Mouse (Mus musculus) neural tube, embryonic 14.5 days (tissue): ENCODE measurements around the gene Sfxn3. TPM values are rescaled to one million over a fixed set of nuclear protein-coding genes. Genes with fewer than 3 reads are reported as not detected.

ENCODE experiments used
- ATAC-seq: fragments of 200-750 bp; cut with Nextera tagmentation; 2 replicates; pipeline ENCODE4 v1.8.0; 2017; ENCODE audit warnings: low read depth, mild to moderate bottlenecking, moderate TSS enrichment, moderate library complexity
- H3K27ac ChIP-seq: fragments of 300-500 bp; sonication (generic); 2 replicates; pipeline ENCODE4 v1.5.1; 2014; ENCODE audit warnings: low read depth, mild to moderate bottlenecking, control low read depth, low read length, moderate library complexity, mixed read lengths
- H3K27me3 ChIP-seq: fragments of 300-500 bp; sonication (generic); 2 replicates; pipeline ENCODE4 v1.6.1; 2014; ENCODE audit warnings: low read length; ENCODE audit not compliant: control insufficient read depth, insufficient read depth
- H3K36me3 ChIP-seq: fragments of 300-500 bp; sonication (generic); 2 replicates; pipeline ENCODE4 v1.6.1; 2014; ENCODE audit warnings: low read length, mixed read lengths; ENCODE audit not compliant: control insufficient read depth, insufficient read depth
- H3K4me1 ChIP-seq: fragments of 300-500 bp; sonication (generic); 2 replicates; pipeline ENCODE4 v1.6.1; 2014; ENCODE audit warnings: low read length; ENCODE audit not compliant: control insufficient read depth, insufficient read depth
- H3K4me2 ChIP-seq: fragments of 300-500 bp; sonication (generic); 2 replicates; pipeline ENCODE4 v1.6.1; 2014; ENCODE audit warnings: mild to moderate bottlenecking, low read depth, low read length, control low read depth
- H3K4me3 ChIP-seq: fragments of 300-500 bp; sonication (generic); 2 replicates; pipeline ENCODE4 v1.5.1; 2014; ENCODE audit warnings: low read depth, low read length, control low read depth, mixed read lengths
- H3K9ac ChIP-seq: fragments of 300-500 bp; sonication (generic); replicated peaks from 2 replicates; pipeline ENCODE4 v1.6.1; 2014; ENCODE audit warnings: low read depth, mild to moderate bottlenecking, control low read depth, low read length, mixed read lengths
- H3K9me3 ChIP-seq: fragments of 300-500 bp; sonication (generic); 2 replicates; pipeline ENCODE4 v1.6.1; 2016; ENCODE audit warnings: low read length; ENCODE audit not compliant: control insufficient read depth
- WGBS: fragments of 180-500 bp; shearing (Covaris S2); extraction: QIAGEN DNeasy Blood & Tissue Kit; methylation state at CpG from one replicate; pipeline ENCODE4 v1.1.7; 2014; 5-methylcytosine and 5-hydroxymethylcytosine counted together
- polyA plus RNA-seq: library from polyadenylated mRNA; unstranded; fragments of >200 nt; fragmentation: Nextera tagmentation; extraction: Ambion mirVana; gene quantifications from 2 replicates; pipeline ENCODE4 v1.2.1, GENCODE M21; 2014

Sfxn3 gene
- polyA plus RNA-seq, 1 experiment from 2014 or later: 79.6 TPM

DNA sequence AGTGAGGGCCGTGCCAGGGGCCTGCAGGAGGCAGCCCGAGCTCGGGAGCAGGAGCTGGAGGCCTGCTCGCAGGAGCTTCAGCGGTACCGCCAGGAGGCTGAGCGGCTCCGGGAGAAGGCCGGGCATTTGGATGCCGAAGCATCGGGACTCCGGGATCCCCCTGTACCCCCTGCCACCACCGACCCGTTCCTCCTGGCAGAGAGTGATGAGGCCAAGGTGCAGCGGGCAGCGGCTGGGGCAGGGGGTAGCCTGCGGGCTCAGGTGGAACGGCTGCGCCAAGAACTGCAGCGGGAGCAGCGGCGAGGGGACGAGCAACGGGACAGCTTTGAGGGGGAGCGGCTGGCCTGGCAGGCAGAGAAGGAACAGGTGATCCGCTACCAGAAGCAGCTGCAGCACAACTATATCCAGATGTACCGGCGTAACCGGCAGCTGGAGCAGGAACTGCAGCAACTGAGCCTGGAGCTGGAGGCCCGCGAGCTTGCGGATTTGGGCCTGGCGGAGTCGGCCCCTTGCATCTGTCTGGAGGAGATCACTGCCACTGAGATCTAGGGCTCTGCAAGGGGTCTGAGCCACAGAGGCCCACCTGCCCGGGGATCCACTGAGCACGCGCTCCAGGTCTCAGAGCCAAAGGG lies 21.2 kb upstream of the Sfxn3 start:
- H3K9ac ChIP-seq: no peak overlapping the region
- H3K27me3 ChIP-seq: no peaks in the 10 kb centered on the region
- peaks cover 35% of the 10 kb centered on the region for H3K36me3 ChIP-seq
- H3K4me3 ChIP-seq: no peak overlapping the region
- H3K9me3 ChIP-seq: no peaks in the 10 kb centered on the region
- WGBS: 93% methylated on average over 37 of the region's 37 CpGs
- no peak for ATAC-seq
- H3K4me1 ChIP-seq: peaks cover 5% of the 10 kb centered on the region; the same call in 1 of the 2 replicates
- no peak overlapping the region for H3K4me2 ChIP-seq
- H3K27ac ChIP-seq: no peak overlapping the region

- H3K4me3 ChIP-seq: no peak overlapping the region
- no peak overlapping the region for H3K9ac ChIP-seq
- peaks cover 6% of the 10 kb centered on the region; the same call in 1 of the 2 replicates for H3K4me1 ChIP-seq
- no peaks in the 10 kb centered on the region for H3K27me3 ChIP-seq
- H3K27ac ChIP-seq: no peak overlapping the region
- H3K36me3 ChIP-seq: peaks cover 35% of the 10 kb centered on the region
- 71% methylated on average over 6 of the region's 6 CpGs for WGBS
- H3K9me3 ChIP-seq: no peaks in the 10 kb centered on the region
- no peak overlapping the region for H3K4me2 ChIP-seq
- no peak for ATAC-seq
Observed at GRCm38 (mm10) chr19:45026958-45027670, 20.2 kb upstream of the Sfxn3 start.

DNA sequence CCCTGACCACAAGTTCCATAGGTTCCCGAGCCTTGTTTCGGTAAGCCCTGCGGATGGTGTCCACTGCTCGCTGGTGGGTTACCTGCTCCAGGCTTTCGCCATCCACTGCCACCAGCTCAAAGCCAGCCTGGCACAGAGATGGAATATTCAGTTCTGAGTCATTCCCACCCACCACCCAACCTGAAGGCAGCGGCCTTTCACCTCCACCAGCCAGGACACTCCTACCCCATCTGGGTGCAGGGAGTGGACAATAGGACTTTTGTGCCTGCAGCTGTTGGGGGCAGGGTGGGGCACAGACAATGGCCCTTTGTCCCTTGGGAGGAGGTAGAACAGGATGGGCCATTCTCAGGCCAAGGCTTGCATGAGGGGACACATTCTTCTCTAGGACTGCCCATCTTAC lies 19.5 kb upstream of the Sfxn3 start:
- 78% methylated on average over 6 of the region's 6 CpGs for WGBS
- H3K9ac ChIP-seq: no peak overlapping the region
- no peaks in the 10 kb centered on the region for H3K27me3 ChIP-seq
- no peak for ATAC-seq
- peaks cover 35% of the 10 kb centered on the region for H3K36me3 ChIP-seq
- H3K4me1 ChIP-seq: peaks cover 6% of the 10 kb centered on the region; the same call in 1 of the 2 replicates
- no peak overlapping the region for H3K4me2 ChIP-seq
- no peaks in the 10 kb centered on the region for H3K9me3 ChIP-seq
- no peak overlapping the region for H3K4me3 ChIP-seq
- H3K27ac ChIP-seq: no peak overlapping the region

- Histone ChIP-seq H3K9me3 (no peaks in the 10 kb centered on the region), H3K4me3 (no peak overlapping the region), H3K4me2 (no peak overlapping the region), H3K27me3 (no peaks in the 10 kb centered on the region), H3K27ac (no peak overlapping the region), H3K9ac (no peak overlapping the region), H3K4me1 (peaks cover 6% of the 10 kb centered on the region; the same call in 1 of the 2 replicates), H3K36me3 (peaks cover 31% of the 10 kb centered on the region)
- 65% methylated on average over 19 of the region's 19 CpGs for WGBS
- no peak for ATAC-seq
Observed at GRCm38 (mm10) chr19:45028746-45029145, 18.6 kb upstream of the Sfxn3 start.

DNA sequence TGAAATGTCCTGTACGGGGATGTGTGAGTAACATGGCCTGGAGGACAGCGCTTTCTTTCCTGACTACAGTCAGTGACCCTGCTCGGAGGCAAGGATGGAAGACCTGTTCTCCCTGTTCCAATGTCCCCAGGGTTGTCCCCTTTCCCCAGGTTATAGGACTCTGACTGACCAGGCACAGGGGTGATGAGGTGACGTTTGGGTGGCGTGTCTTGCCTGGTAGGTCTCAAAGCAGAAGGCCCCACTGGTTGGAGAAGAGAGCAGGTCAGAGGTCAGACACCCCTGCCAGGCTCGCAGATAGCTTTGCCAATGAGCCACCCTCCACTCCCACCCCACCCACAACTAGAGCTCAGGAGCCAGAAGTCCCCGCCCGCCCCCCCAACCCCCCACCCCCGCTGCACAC lies 17.7 kb upstream of the Sfxn3 start:
- no peak overlapping the region for H3K9ac ChIP-seq
- peaks cover 28% of the 10 kb centered on the region for H3K36me3 ChIP-seq
- no peak overlapping the region for H3K27ac ChIP-seq
- no peak overlapping the region for H3K4me2 ChIP-seq
- peaks cover 6% of the 10 kb centered on the region; the same call in 1 of the 2 replicates for H3K4me1 ChIP-seq
- no peak overlapping the region for H3K4me3 ChIP-seq
- H3K9me3 ChIP-seq: no peaks in the 10 kb centered on the region
- no peak for ATAC-seq
- no peaks in the 10 kb centered on the region for H3K27me3 ChIP-seq
- 68% methylated on average over 9 of the region's 9 CpGs for WGBS

- ATAC-seq: peak; percentile 2; the same call in 1 of the 2 replicates
- 41% methylated on average over 8 of the region's 8 CpGs for WGBS
Observed at GRCm38 (mm10) chr19:45030111-45030510, 17.2 kb upstream of the Sfxn3 start.

DNA sequence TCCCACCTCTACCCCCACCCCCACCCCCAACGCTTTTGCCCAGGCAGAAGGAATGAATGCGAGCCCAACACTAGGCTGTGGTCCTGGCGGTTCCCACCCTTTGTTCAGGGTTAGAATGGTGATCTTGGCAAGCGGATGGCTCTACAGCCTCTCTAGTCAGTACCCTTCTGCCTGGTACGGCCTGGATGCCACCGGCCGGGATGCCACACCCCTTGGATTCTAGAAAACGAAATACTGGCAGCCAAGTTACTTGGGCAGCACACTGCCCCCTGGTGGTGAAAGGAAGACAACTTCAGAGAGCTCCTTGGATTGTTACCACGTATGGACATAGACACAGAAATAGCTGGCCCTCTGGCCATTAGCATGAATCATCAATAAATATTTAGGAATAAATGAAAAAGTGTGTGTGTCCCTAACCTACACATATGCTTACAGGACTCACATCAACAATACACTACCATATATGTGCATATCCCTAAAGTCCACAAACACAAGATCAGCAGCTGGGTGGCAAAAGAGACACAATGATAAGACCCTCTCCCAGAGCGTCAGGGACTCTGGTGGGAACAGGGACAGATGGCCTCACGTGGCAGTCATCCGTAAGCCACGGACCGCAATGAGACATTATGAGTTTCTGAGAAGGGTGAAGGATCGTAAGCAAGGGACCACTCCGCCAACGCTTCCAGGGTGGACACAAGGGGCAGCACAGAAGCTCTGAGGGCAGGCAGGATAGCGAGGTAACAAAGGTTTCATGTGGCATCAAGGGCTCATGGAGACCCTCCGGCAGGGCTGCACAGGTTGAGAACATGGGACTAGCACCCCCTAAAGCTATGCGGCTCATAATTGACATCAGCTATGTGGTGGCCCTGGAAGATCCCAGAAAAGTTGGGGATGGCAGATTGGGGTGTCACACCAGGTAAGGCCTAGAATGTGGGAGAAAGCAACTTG lies 16.3 kb upstream of the Sfxn3 start:
- 34% methylated on average over 20 of the region's 20 CpGs for WGBS
- Histone ChIP-seq H3K9ac (no peak overlapping the region), H3K9me3 (no peaks in the 10 kb centered on the region), H3K4me1 (peaks cover 6% of the 10 kb centered on the region; the same call in 1 of the 2 replicates), H3K36me3 (peaks cover 15% of the 10 kb centered on the region; the same call in 1 of the 2 replicates), H3K27ac (no peak overlapping the region), H3K4me3 (no peak overlapping the region), H3K4me2 (peak overlapping the region; percentile 22; the same call in 1 of the 2 replicates), H3K27me3 (no peaks in the 10 kb centered on the region)
- ATAC-seq: peak; percentile 26; the same call in 1 of the 2 replicates

More at GRCm38 (mm10) chr19:45030111-45030510, 17.2 kb upstream of the Sfxn3 start:
- Histone ChIP-seq H3K4me3 (no peak overlapping the region), H3K4me1 (peaks cover 6% of the 10 kb centered on the region; the same call in 1 of the 2 replicates), H3K36me3 (peaks cover 24% of the 10 kb centered on the region; the same call in 1 of the 2 replicates), H3K9me3 (no peaks in the 10 kb centered on the region), H3K27me3 (no peaks in the 10 kb centered on the region), H3K4me2 (no peak overlapping the region), H3K27ac (no peak overlapping the region), H3K9ac (no peak overlapping the region)

GRCm38 (mm10) chr19:45031780-45032179 lies 15.5 kb upstream of the Sfxn3 start:
- ATAC-seq: peak; percentile 36
- H3K27me3 ChIP-seq: no peaks in the 10 kb centered on the region
- H3K27ac ChIP-seq: no peak overlapping the region
- H3K4me2 ChIP-seq: no peak overlapping the region
- peaks cover 6% of the 10 kb centered on the region; the same call in 1 of the 2 replicates for H3K4me1 ChIP-seq
- WGBS: 16% methylated on average over 4 of the region's 4 CpGs
- no peak overlapping the region for H3K9ac ChIP-seq
- no peak overlapping the region for H3K4me3 ChIP-seq
- H3K36me3 ChIP-seq: peaks cover 8% of the 10 kb centered on the region; the same call in 1 of the 2 replicates
- no peaks in the 10 kb centered on the region for H3K9me3 ChIP-seq
